Mouse (Mus musculus): ENCODE measurements around the gene Manbal.

DNA sequence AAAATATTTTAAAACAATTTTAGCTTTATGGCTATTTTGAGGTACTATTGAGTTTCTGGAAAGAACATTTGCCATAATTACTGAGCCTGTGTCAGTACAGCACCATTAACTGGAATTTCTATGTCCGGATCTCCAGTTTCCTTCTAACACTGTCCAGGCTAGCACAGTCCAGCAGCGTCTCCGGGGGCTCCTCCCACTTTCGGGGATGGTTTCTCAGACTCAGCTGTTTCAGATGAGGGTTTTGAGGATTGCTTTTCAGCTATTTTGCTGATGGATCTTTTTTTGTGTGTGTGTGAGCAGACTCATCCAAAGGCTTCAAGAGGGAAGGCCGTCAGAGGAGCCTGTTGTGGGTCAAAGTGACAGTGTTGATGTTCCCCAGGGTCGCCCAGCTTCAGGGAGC is 4.3 kb downstream of the Manbal start:
- no peak for TF ChIP-seq POLR2A (IDR thresholded peaks at IDR 0.05; ENCODE audit: insufficient read length, low read depth)
- no peak for TF ChIP-seq TCF12 (IDR thresholded peaks at IDR 0.05; ENCODE audit: insufficient read depth, poor library complexity, severe bottlenecking)
- TF ChIP-seq CEBPB (IDR thresholded peaks at IDR 0.05; ENCODE audit: insufficient read depth, poor library complexity, severe bottlenecking): no peak
- TF ChIP-seq USF1 (IDR thresholded peaks at IDR 0.05; ENCODE audit: low read depth): no peak
- no peak for TF ChIP-seq MYOD1 (IDR thresholded peaks at IDR 0.05; ENCODE audit: control insufficient read depth in 1 of 3, insufficient read length in 2 of 3, low read depth in 2 of 3)
- TF ChIP-seq E2F4 (IDR thresholded peaks at IDR 0.05; ENCODE audit: insufficient read depth): no peak
- no peak for TF ChIP-seq POLR2AphosphoS2 (IDR thresholded peaks at IDR 0.05; ENCODE audit: insufficient read length, low read depth)
- TF ChIP-seq TCF3 (IDR thresholded peaks at IDR 0.05; ENCODE audit: insufficient read length, low read depth): no peak
- TF ChIP-seq MAX (IDR thresholded peaks at IDR 0.05; ENCODE audit: low read depth): no peak
